Mouse (Mus musculus) heart, adult 18-20 months (tissue): ENCODE measurements around the gene Itga4. TPM values are rescaled to one million over a fixed set of nuclear protein-coding genes. Genes with fewer than 3 reads are reported as not detected.

Experiments used
- DNase-seq, 2 experiments: peaks; one replicate each; pipeline ENCODE4 v3.0.0; 2021 to 2022; ENCODE audit warnings: mixed read lengths in 1 of 2
- total RNA-seq, 2 experiments: library from RNA; stranded (reverse); gene quantifications; 2 replicates each; pipeline ENCODE4 v1.2.3; 2021

Gene Itga4
- total RNA-seq, 2 experiments from 2014 or later = 1.7 to 4.5 TPM

GRCm38 (mm10) chr2:79352100-79352802 lies 97.0 kb downstream of the Itga4 start:
- DNase-seq = no peak

GRCm38 (mm10) chr2:79354773-79355172 lies 99.5 kb downstream of the Itga4 start:
- no peak for DNase-seq

GRCm38 (mm10) chr2:79357835-79358234 lies 102.6 kb downstream of the Itga4 start:
- DNase-seq = no peak

GRCm38 (mm10) chr2:79362029-79362428 lies 106.8 kb downstream of the Itga4 start:
- DNase-seq = no peak

- no peak for DNase-seq
These were observed 108.7 kb downstream of the Itga4 start for GRCm38 (mm10) chr2:79363920-79364319.

- DNase-seq = peak; percentile 25 to 31
These were observed 112.5 kb downstream of the Itga4 start for GRCm38 (mm10) chr2:79367451-79368450.

GRCm38 (mm10) chr2:79368661-79369060 lies 113.4 kb downstream of the Itga4 start:
- no peak for DNase-seq

- peak; percentile 29 to 32 for DNase-seq
These were observed 113.9 kb downstream of the Itga4 start for GRCm38 (mm10) chr2:79369061-79369524.

- DNase-seq = no peak
These were observed 114.7 kb downstream of the Itga4 start for GRCm38 (mm10) chr2:79369905-79370304.

- peak; percentile 50 to 61 for DNase-seq
These were observed 115.6 kb downstream of the Itga4 start for GRCm38 (mm10) chr2:79370711-79371312.

- DNase-seq = no peak
These were observed 116.3 kb downstream of the Itga4 start for GRCm38 (mm10) chr2:79371326-79372153.

- DNase-seq = no peak
These were observed 116.9 kb downstream of the Itga4 start for GRCm38 (mm10) chr2:79372154-79372467.

- DNase-seq = peak; percentile 29 to 45
These were observed 117.4 kb downstream of the Itga4 start for GRCm38 (mm10) chr2:79372486-79373200.

GRCm38 (mm10) chr2:79378346-79379086 lies 123.3 kb downstream of the Itga4 start:
- no peak for DNase-seq

GRCm38 (mm10) chr2:79379087-79380041 lies 124.1 kb downstream of the Itga4 start:
- no peak for DNase-seq
